Mouse (Mus musculus): ENCODE measurements around the gene Cyb5d1. TPM values are rescaled to one million over a fixed set of nuclear protein-coding genes. Genes with fewer than 3 reads are reported as not detected.
A peak's percentile ranks its signal among the peaks of the same experiment; 100 is the strongest.

Cyb5d1 gene
- polyA plus RNA-seq, 1 experiment from 2014 or later = 31.1 TPM

DNA sequence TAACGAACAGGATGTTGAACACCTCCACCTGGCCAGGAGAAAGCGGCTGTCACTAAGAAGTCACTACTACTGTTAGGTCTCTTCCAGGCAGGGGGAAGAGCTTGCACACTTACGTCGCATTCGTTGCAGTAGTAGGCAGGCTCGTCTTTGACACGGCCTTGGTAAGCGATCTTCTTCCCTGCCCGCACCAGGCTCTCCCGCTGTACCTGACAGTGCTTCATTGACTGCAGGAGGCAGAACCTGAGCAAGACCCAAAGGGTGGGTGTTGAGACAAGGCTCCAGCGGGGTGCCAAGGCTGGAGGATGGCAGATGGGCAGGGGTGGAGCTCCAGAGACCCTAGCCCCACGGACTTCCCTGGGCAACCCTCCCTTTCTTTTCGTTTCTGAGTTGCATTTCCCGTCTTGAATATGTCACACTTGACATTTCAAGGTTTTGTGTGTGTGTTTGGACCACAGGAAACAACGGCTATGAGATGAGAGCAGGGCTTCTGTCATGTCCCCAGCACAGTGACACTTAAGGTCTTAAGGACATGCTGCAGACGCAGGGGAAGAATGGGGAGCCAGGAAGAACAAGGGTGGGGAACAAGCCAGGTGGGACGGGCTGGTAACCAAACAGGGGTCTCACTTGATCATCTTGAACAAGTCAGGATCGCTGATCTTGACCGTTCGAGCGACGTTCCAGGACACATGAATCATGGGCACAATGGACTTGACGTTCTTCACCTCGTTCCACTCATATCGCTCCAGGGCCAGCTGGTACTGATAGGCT is 4.8 kb upstream of the Cyb5d1 start:
- peaks cover 72% of the 10 kb centered on the region for H3K36me3 ChIP-seq (ENCODE audit: control insufficient read depth, insufficient read depth, low read length)
- no peak overlapping the region for H3K27ac ChIP-seq (ENCODE audit: low read depth, low read length)
- no peaks in the 10 kb centered on the region for H3K9me3 ChIP-seq (replicated peaks; ENCODE audit: control insufficient read depth, low read length)
- ATAC-seq (no peak), DNase-seq (ENCODE audit: low spot score) (no peak)
- peak overlapping the region; percentile 8; the same call in 1 of the 2 replicates for H3K9ac ChIP-seq (ENCODE audit: low read length)
- WGBS = 76% methylated on average over 25 of the region's 25 CpGs
- no peak overlapping the region for H3K4me2 ChIP-seq (ENCODE audit: low read length)
- H3K4me1 ChIP-seq (ENCODE audit: control insufficient read depth, insufficient read depth, low read length) = peaks cover 8% of the 10 kb centered on the region; the same call in 1 of the 2 replicates
- H3K4me3 ChIP-seq (ENCODE audit: low read depth, low read length) = no peak overlapping the region
- H3K27me3 ChIP-seq (replicated peaks; ENCODE audit: control insufficient read depth, insufficient read depth, low read length) = 0 out of 2 replicates have a peak, but pooled peaks cover 4% of the 10 kb centered on the region

DNA sequence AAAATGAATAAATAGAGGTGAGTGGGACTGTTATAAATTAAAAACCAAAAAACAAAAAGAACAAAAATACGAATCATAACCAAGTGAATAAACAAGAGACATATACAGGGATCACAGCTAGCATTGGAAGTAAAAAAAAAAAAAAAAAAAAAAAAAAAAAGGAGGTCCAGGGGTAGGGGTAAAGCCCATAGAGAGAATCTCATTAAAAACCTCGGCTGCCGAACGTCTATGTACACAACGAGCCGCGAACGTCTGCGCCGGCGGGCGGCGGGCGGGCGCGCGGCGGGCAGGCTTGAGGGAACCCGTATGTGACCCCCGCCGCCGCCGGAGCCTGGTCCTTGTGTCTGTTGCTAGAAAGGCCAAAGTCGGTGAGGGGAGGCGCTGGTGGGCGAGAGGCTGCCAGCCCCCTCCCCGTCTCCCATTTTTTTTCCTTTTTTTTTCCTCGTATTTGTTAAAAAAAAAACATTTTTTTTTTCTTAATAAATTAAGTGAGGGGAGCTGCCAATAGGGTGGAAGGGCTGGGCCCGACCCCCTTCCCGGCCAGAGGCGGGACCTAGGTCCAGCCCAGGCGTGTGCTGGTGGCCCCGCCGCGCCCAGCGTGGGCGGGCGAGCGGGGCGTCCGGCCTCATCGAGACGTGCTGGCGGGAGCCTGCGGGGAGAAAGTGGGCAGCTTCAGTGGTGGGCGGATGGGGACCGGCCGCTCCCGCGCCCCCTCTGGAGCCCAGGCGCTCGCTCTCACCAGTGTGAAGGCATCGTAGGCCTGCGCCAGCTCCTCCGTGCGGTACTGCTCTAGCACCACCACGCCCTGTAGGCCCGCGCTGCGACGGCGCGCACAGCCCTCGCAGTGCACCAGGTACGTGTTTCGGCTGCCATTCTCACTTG is 4.0 kb upstream of the Cyb5d1 start:
- Histone ChIP-seq H3K4me3 (ENCODE audit: low read depth, low read length) (no peak overlapping the region), H3K9ac (ENCODE audit: low read length) (peak overlapping the region; percentile 8; the same call in 1 of the 2 replicates), H3K36me3 (ENCODE audit: control insufficient read depth, insufficient read depth, low read length) (peaks cover 64% of the 10 kb centered on the region), H3K4me2 (ENCODE audit: low read length) (0 out of 2 replicates have a peak overlapping the region, but pooled peaks have one; percentile 9), H3K9me3 (replicated peaks; ENCODE audit: control insufficient read depth, low read length) (no peaks in the 10 kb centered on the region), H3K27me3 (replicated peaks; ENCODE audit: control insufficient read depth, insufficient read depth, low read length) (0 out of 2 replicates have a peak, but pooled peaks cover 4% of the 10 kb centered on the region), H3K27ac (ENCODE audit: low read depth, low read length) (no peak overlapping the region), H3K4me1 (ENCODE audit: control insufficient read depth, insufficient read depth, low read length) (peaks cover 8% of the 10 kb centered on the region; the same call in 1 of the 2 replicates)
- DNase-seq (ENCODE audit: low spot score) = no peak
- ATAC-seq = no peak
- 18% methylated on average over 59 of the region's 66 CpGs for whole genome bisulfite sequencing

- 23% methylated on average over 21 of the region's 21 CpGs for WGBS
- Histone ChIP-seq H3K4me2 (ENCODE audit: low read length) (no peak overlapping the region), H3K4me1 (ENCODE audit: control insufficient read depth, insufficient read depth, low read length) (peaks cover 11% of the 10 kb centered on the region), H3K9ac (ENCODE audit: low read length) (no peak overlapping the region), H3K4me3 (ENCODE audit: low read depth, low read length) (no peak overlapping the region), H3K9me3 (replicated peaks; ENCODE audit: control insufficient read depth, low read length) (no peaks in the 10 kb centered on the region), H3K36me3 (ENCODE audit: control insufficient read depth, insufficient read depth, low read length) (peaks cover 56% of the 10 kb centered on the region), H3K27ac (ENCODE audit: low read depth, low read length) (no peak overlapping the region), H3K27me3 (replicated peaks; ENCODE audit: control insufficient read depth, insufficient read depth, low read length) (0 out of 2 replicates have a peak, but pooled peaks cover 4% of the 10 kb centered on the region)
- DNase-seq (ENCODE audit: low spot score) (no peak), ATAC-seq (no peak)
Observed at GRCm38 (mm10) chr11:69398486-69399200, 3.2 kb upstream of the Cyb5d1 start.

DNA sequence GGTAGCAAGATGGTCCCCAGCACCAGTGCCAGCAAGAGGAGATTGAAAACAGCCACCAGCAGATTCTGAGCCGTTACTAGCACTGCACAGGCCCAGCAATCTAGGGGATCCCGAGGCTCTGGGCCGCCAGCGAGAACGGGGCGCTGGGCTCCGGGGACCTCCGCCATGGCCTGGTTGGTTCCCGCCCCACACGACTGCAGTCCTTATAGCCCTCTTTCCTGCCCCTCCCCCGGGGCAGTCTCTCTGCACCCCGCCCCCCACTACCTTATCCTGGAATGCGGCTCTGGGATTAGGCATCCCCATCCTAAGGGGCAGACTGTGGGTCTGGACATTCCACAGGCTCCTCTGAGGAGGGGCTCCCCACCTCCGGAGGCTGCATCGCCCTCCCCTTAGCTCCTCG is 2.6 kb upstream of the Cyb5d1 start, which contains the start of gene Tmem88:
Gene Tmem88, minus strand, starts transcription at position 176 of the 400 bp plus-strand sequence.
- Histone ChIP-seq H3K27ac (ENCODE audit: low read depth, low read length) (no peak within 1 kb of the TSS), H3K4me3 (ENCODE audit: low read depth, low read length) (0 out of 2 replicates have a peak within 1 kb of the TSS, but pooled peaks have one; percentile 15), H3K9ac (ENCODE audit: low read length) (peak within 1 kb of the TSS; percentile 49), H3K27me3 (replicated peaks; ENCODE audit: control insufficient read depth, insufficient read depth, low read length) (0 out of 2 replicates have a peak, but pooled peaks cover 4% of the 10 kb centered on the region), H3K4me1 (ENCODE audit: control insufficient read depth, insufficient read depth, low read length) (peaks cover 11% of the 10 kb centered on the region), H3K4me2 (ENCODE audit: low read length) (0 out of 2 replicates have a peak within 1 kb of the TSS, but pooled peaks have one; percentile 19), H3K36me3 (ENCODE audit: control insufficient read depth, insufficient read depth, low read length) (peaks cover 50% of the 10 kb centered on the region), H3K9me3 (replicated peaks; ENCODE audit: control insufficient read depth, low read length) (no peaks in the 10 kb centered on the region)
- DNase-seq (ENCODE audit: low spot score) (no peak), ATAC-seq (no peak)
- 8% methylated on average over 16 of the region's 16 CpGs for WGBS

DNA sequence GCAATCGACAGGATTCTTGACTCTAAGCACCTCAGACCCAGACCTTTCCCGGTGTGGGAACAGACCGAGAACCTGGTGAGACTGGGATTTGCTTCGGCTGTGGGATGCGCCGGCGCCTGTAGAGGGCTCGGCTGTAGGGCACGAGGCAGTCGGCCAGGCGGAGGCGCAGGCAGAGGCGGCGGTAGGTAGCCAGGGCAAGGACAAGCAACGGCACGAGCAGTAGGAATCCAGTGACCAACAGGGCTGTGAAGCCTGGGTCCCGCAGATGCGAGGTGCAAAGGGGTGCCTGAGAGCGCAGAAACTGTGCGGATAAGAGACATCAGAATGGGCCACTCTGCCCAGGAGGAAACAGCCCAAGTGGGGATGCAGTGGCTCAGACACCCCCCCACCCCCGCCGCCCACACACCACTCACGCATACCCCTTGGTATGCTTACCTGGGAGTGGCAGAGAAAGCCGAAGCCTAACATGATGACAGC is 2.2 kb upstream of the Cyb5d1 start:
- 0 out of 2 replicates have a peak overlapping the region, but pooled peaks have one; percentile 15 for H3K4me3 ChIP-seq (ENCODE audit: low read depth, low read length)
- peaks cover 11% of the 10 kb centered on the region for H3K4me1 ChIP-seq (ENCODE audit: control insufficient read depth, insufficient read depth, low read length)
- DNase-seq (ENCODE audit: low spot score) (no peak), ATAC-seq (no peak)
- H3K27me3 ChIP-seq (replicated peaks; ENCODE audit: control insufficient read depth, insufficient read depth, low read length) = 0 out of 2 replicates have a peak, but pooled peaks cover 4% of the 10 kb centered on the region
- no peaks in the 10 kb centered on the region for H3K9me3 ChIP-seq (replicated peaks; ENCODE audit: control insufficient read depth, low read length)
- no peak overlapping the region for H3K27ac ChIP-seq (ENCODE audit: low read depth, low read length)
- 8% methylated on average over 24 of the region's 24 CpGs for WGBS
- H3K9ac ChIP-seq (ENCODE audit: low read length) = peak overlapping the region; percentile 49
- H3K4me2 ChIP-seq (ENCODE audit: low read length) = 0 out of 2 replicates have a peak overlapping the region, but pooled peaks have one; percentile 19
- peaks cover 45% of the 10 kb centered on the region for H3K36me3 ChIP-seq (ENCODE audit: control insufficient read depth, insufficient read depth, low read length)

GRCm38 (mm10) chr11:69396772-69397171 is 1.3 kb upstream of the Cyb5d1 start:
- no peak for DNase-seq (ENCODE audit: low spot score)
- Histone ChIP-seq H3K27me3 (replicated peaks; ENCODE audit: control insufficient read depth, insufficient read depth, low read length) (0 out of 2 replicates have a peak, but pooled peaks cover 4% of the 10 kb centered on the region), H3K4me1 (ENCODE audit: control insufficient read depth, insufficient read depth, low read length) (peaks cover 11% of the 10 kb centered on the region), H3K4me3 (ENCODE audit: low read depth, low read length) (peak overlapping the region; percentile 55; the same call in 1 of the 2 replicates), H3K9me3 (replicated peaks; ENCODE audit: control insufficient read depth, low read length) (no peaks in the 10 kb centered on the region), H3K27ac (ENCODE audit: low read depth, low read length) (no peak overlapping the region), H3K36me3 (ENCODE audit: control insufficient read depth, insufficient read depth, low read length) (peaks cover 37% of the 10 kb centered on the region), H3K9ac (ENCODE audit: low read length) (peak overlapping the region; percentile 73), H3K4me2 (ENCODE audit: low read length) (peak overlapping the region; percentile 57)
- ATAC-seq = no peak
- WGBS = 31% methylated on average over 11 of the region's 11 CpGs

GRCm38 (mm10) chr11:69395634-69396373 is 373 bp upstream of the Cyb5d1 start:
- Histone ChIP-seq H3K36me3 (ENCODE audit: control insufficient read depth, insufficient read depth, low read length) (peaks cover 27% of the 10 kb centered on the region), H3K4me3 (ENCODE audit: low read depth, low read length) (peak overlapping the region; percentile 55), H3K9me3 (replicated peaks; ENCODE audit: control insufficient read depth, low read length) (no peaks in the 10 kb centered on the region), H3K9ac (ENCODE audit: low read length) (peak overlapping the region; percentile 73), H3K27me3 (replicated peaks; ENCODE audit: control insufficient read depth, insufficient read depth, low read length) (0 out of 2 replicates have a peak, but pooled peaks cover 4% of the 10 kb centered on the region), H3K27ac (ENCODE audit: low read depth, low read length) (peak overlapping the region; percentile 92), H3K4me1 (ENCODE audit: control insufficient read depth, insufficient read depth, low read length) (peaks cover 11% of the 10 kb centered on the region), H3K4me2 (ENCODE audit: low read length) (peak overlapping the region; percentile 73)
- peak; percentile 93 for ATAC-seq
- peak; percentile 100 for DNase-seq (ENCODE audit: low spot score)
- 1% methylated on average over 42 of the region's 48 CpGs for WGBS
